Mouse (Mus musculus) cerebellum, adult 2 months (tissue): ENCODE data around the gene Tcea3. TPM values are rescaled to one million over a fixed set of nuclear protein-coding genes. Genes with fewer than 3 reads are reported as not detected.

ENCODE experiments used
- DNase-seq, 2 experiments: peaks; one replicate each; pipeline ENCODE4 v3.0.0; 2021
- H3K27ac ChIP-seq: fragments of 200-500 bp; 2 replicates; pipeline ENCODE4 v1.5.1; 2012; ENCODE audit warnings: low read length, control low read depth, inconsistent platforms; ENCODE audit not compliant: insufficient read depth
- H3K27me3 ChIP-seq: fragments of 200-500 bp; 2 replicates; pipeline ENCODE4 v1.6.1; 2012; ENCODE audit warnings: inconsistent platforms, mild to moderate bottlenecking, low read length, moderate library complexity; ENCODE audit not compliant: control insufficient read depth, insufficient read depth
- H3K4me1 ChIP-seq: fragments of 200-500 bp; 2 replicates; pipeline ENCODE4 v1.6.1; 2011; ENCODE audit warnings: low read length; ENCODE audit not compliant: control insufficient read depth, insufficient read depth
- H3K4me3 ChIP-seq: fragments of 200-500 bp; replicated peaks from 2 replicates; pipeline ENCODE3; 2011; ENCODE audit warnings: mild to moderate bottlenecking, low read depth, low read length, control low read depth; ENCODE audit not compliant: insufficient read depth
- CTCF ChIP-seq: fragments of 200-500 bp; IDR thresholded peaks from 2 replicates; pipeline ENCODE4 v1.5.1; 2011; ENCODE audit warnings: low read depth, mild to moderate bottlenecking, control low read depth, low read length, moderate library complexity, borderline replicate concordance; ENCODE audit not compliant: insufficient read depth
- POLR2A ChIP-seq: fragments of 200-500 bp; IDR thresholded peaks from 2 replicates; pipeline ENCODE4 v1.6.1; 2011; ENCODE audit warnings: low read length, control low read depth, borderline replicate concordance; ENCODE audit not compliant: insufficient read depth
- WGBS: fragments of 180-500 bp; shearing (Covaris S2); methylation state at CpG from one replicate; pipeline ENCODE4 v1.1.7; 2018; 5-methylcytosine and 5-hydroxymethylcytosine counted together
- polyA plus RNA-seq: library from polyadenylated mRNA; depleted of rRNA; stranded (reverse); fragments of >200 nt; gene quantifications from 2 replicates; pipeline ENCODE4 v1.2.3, GENCODE M21; 2012

Tcea3 gene
- polyA plus RNA-seq, 1 experiment = 1.6 TPM

GRCm38 (mm10) chr4:136224240-136224559 is 23.3 kb upstream of the Tcea3 start:
- TF ChIP-seq POLR2A (no peak), CTCF (no peak)
- 47% methylated on average over 5 of the region's 5 CpGs for WGBS
- no peaks in the 10 kb centered on the region for H3K27me3 ChIP-seq
- peaks cover under 1% of the 10 kb centered on the region for H3K4me1 ChIP-seq
- no peak overlapping the region for H3K27ac ChIP-seq
- no peak overlapping the region for H3K4me3 ChIP-seq
- DNase-seq = no peak

- Histone ChIP-seq H3K27ac (no peak overlapping the region), H3K4me1 (no peaks in the 10 kb centered on the region), H3K4me3 (no peak overlapping the region), H3K27me3 (no peaks in the 10 kb centered on the region)
- TF ChIP-seq CTCF (no peak), POLR2A (no peak)
- DNase-seq = no peak
- 82% methylated on average over 23 of the region's 23 CpGs for WGBS
Measured at GRCm38 (mm10) chr4:136224677-136225460, 22.7 kb upstream of the Tcea3 start.

GRCm38 (mm10) chr4:136227408-136227807 is 20.1 kb upstream of the Tcea3 start:
- Histone ChIP-seq H3K27ac (no peak overlapping the region), H3K4me1 (no peaks in the 10 kb centered on the region), H3K27me3 (no peaks in the 10 kb centered on the region), H3K4me3 (no peak overlapping the region)
- no peak for DNase-seq
- WGBS = 58% methylated on average over 7 of the region's 7 CpGs
- TF ChIP-seq POLR2A (no peak), CTCF (no peak)

- no peak for DNase-seq
- Histone ChIP-seq H3K27me3 (no peaks in the 10 kb centered on the region), H3K4me1 (no peaks in the 10 kb centered on the region), H3K27ac (no peak overlapping the region), H3K4me3 (no peak overlapping the region)
- 84% methylated on average over 5 of the region's 5 CpGs for WGBS
- no peak for TF ChIP-seq POLR2A
- TF ChIP-seq CTCF = no peak
Measured at GRCm38 (mm10) chr4:136228640-136229039, 18.9 kb upstream of the Tcea3 start.

GRCm38 (mm10) chr4:136238669-136239068 is 8.9 kb upstream of the Tcea3 start:
- Histone ChIP-seq H3K4me3 (no peak overlapping the region), H3K4me1 (no peaks in the 10 kb centered on the region), H3K27me3 (no peaks in the 10 kb centered on the region), H3K27ac (no peak overlapping the region)
- WGBS = 45% methylated on average over 13 of the region's 13 CpGs
- no peak for TF ChIP-seq CTCF
- no peak for TF ChIP-seq POLR2A
- DNase-seq = no peak

- Histone ChIP-seq H3K4me1 (no peaks in the 10 kb centered on the region), H3K27me3 (no peaks in the 10 kb centered on the region), H3K4me3 (no peak overlapping the region), H3K27ac (no peak overlapping the region)
- DNase-seq = no peak
- TF ChIP-seq POLR2A = no peak
- WGBS = 48% methylated on average over 9 of the region's 9 CpGs
Measured at GRCm38 (mm10) chr4:136239111-136239510, 8.4 kb upstream of the Tcea3 start.

GRCm38 (mm10) chr4:136239622-136240021 is 7.9 kb upstream of the Tcea3 start:
- TF ChIP-seq CTCF = peak; percentile 81
- no peak for TF ChIP-seq POLR2A

GRCm38 (mm10) chr4:136240123-136240522 is 7.4 kb upstream of the Tcea3 start:
- no peak for TF ChIP-seq POLR2A
- no peak for TF ChIP-seq CTCF
- 40% methylated on average over 14 of the region's 14 CpGs for WGBS
- DNase-seq = no peak
- no peaks in the 10 kb centered on the region for H3K4me1 ChIP-seq
- H3K27ac ChIP-seq = no peak overlapping the region
- no peak overlapping the region for H3K4me3 ChIP-seq
- H3K27me3 ChIP-seq = no peaks in the 10 kb centered on the region

More at GRCm38 (mm10) chr4:136239622-136240021, 7.9 kb upstream of the Tcea3 start:
- peak; percentile 77 to 81 for DNase-seq
- H3K27me3 ChIP-seq = no peaks in the 10 kb centered on the region
- no peak overlapping the region for H3K4me3 ChIP-seq
- no peak overlapping the region for H3K27ac ChIP-seq
- H3K4me1 ChIP-seq = no peaks in the 10 kb centered on the region
- 25% methylated on average over 8 of the region's 8 CpGs for WGBS
